Mouse (Mus musculus) frontal cortex, adult 2 months (tissue): ENCODE results near the gene Mvb12b. TPM values are rescaled to one million over a fixed set of nuclear protein-coding genes. Genes with fewer than 3 reads are reported as not detected.

Source experiments
- DNase-seq, 2 experiments: peaks; one replicate each; pipeline ENCODE4 v3.0.0; 2022; ENCODE audit warnings: low spot score in 1 of 2; ENCODE audit errors: extremely low spot score in 1 of 2
- polyA plus RNA-seq: library from polyadenylated mRNA; depleted of rRNA; stranded (reverse); fragments of >200 nt; gene quantifications from 2 replicates; pipeline ENCODE4 v1.2.3, GENCODE M21; 2012

The Mvb12b gene
- polyA plus RNA-seq, 1 experiment, result 78.7 TPM

GRCm38 (mm10) chr2:33886386-33887327 is 1.1 kb downstream of the Mvb12b start:
- DNase-seq, result peak in 1 of 2 experiments; percentile 42

- no peak for DNase-seq
Measured at GRCm38 (mm10) chr2:33885264-33885651, 2.5 kb downstream of the Mvb12b start.

DNA sequence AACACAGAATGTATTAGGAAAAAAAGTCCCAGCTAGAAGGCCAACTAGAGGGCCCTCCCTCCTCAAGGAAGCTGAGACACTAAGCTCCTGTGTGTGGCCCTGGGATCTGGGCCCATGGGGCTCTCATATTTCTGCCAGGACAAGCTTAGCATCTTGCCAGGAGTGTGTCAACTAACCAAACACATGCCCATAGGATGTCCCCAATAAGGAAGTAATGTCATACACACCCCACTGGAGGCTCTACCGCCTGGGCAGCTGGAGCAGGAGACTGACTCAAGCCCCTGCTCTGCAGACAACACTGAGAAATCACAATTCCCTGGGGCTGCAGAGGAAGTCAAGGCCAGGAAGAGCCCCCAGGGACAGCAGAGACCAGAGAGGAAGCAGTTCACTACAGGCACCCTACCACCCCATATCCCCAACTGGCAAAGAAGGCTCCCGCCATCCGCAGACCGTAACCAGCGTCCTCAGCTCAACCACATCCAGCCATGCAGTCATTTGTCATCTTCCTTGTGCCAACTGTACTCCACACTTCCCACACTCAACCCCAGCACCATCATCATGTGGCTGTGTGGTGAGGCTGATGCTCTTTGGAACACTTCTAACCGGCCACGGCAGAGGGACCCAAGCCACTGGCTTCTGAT is 3.0 kb downstream of the Mvb12b start:
- peak in 1 of 2 experiments; percentile 52 for DNase-seq

DNA sequence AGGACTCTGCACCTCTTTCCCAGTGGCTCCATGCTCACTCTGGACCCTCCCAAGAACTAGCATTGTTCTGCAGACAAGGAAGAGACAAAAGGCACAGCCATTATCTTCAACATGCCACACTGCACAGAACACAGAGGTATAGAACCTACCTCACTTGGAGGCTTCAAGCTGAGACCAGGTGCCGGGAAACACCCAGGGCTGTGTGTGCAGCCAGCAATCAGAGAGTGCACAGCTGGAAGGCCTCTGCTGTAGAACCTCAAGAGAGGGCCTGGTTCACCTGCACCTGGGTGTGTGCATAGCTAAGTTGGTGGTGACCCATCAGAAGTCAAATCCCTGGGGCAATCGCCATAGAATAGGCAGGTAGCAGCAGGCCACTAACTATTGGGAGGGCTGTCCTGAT is 8.5 kb downstream of the Mvb12b start:
- DNase-seq, result no peak

DNA sequence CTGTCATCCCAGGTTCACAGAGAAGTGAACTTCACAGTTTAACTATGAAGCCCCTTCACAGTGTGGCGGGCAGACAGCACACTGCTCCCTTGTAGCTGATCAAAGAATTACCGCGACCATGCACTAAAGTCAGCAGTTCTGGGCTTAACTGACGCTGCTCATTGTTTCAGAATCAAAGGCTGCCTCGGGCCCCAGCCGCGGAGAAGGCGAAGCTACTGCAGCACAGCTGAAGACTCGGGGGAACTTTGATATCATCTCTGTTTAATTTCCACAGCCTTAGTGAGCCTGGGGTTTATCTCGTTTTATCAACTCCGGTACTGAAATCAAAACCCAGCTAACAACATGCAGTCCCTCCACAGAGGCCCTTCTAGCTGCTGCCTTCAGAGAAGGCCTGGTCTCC is 9.3 kb downstream of the Mvb12b start:
- DNase-seq, result no peak

DNA sequence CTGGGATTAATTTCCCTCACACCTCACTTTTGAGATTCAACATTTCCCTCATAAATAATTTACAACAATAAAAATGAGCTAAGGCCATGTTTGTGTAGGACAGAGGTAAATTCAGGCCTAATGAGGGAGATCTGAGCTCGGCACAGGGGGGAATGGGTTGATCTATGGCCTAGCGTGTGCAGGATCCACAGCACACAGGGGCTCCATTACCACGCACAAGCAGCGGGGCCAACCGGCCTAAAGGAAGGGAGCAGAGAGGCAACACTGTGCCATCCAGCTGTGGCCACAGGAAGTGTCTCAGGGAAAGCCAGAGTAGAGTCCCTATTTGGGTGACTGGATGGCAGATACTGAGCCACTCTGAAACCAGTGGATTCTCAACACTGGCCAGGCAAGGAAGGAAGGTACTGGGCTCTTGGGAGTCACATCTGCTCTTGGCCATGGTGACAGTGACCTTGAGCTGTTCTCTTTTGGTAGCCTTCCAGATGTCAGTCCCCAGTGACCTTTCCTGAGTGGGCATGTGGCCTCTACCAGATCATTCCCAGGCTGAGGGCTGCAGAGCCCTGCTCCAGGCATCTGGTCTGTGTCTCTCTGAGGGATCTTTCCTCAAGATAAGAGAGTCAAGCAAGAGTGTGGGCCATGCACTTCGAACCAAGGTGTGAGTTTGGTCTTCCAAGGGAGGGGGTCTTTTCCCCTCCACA is 9.9 kb downstream of the Mvb12b start:
- DNase-seq, result no peak

DNA sequence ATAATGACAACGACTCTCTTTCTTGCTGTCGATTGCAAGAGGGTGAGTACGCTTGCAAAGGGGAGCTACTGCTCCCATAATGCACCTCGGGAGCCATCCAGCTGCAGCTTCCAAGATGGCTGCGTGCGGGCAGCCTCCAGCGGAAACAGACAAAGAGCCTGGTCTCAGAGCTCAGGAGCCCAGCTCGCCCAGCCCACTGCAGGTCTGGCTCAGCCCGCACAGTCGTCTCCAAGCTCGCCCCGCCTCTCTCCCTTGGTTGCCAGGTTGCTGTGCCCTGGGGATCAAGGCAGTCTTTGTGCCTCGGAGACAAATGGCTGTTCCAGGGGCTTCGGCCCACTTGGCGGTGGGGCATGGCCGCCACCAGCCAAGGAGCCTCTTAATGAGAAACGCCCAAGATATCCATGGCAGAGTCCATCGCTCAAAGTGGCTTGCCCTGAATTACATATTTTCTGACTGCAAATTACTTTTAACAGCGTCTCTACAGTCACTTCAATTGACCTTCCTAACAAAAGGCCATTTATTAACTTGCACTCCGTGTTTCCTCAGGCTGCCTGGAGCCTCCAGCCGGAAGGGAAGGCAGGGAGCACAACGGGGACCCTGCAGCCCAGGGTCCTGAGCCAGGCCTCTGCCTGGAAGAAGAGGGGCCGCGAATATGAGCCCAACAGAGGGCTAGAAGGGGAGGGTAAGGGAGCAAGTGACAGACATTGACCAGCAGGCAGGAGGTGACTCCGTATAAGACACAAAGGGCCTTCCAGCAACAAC is 11.0 kb downstream of the Mvb12b start:
- DNase-seq, result peak; percentile 64 to 79

DNA sequence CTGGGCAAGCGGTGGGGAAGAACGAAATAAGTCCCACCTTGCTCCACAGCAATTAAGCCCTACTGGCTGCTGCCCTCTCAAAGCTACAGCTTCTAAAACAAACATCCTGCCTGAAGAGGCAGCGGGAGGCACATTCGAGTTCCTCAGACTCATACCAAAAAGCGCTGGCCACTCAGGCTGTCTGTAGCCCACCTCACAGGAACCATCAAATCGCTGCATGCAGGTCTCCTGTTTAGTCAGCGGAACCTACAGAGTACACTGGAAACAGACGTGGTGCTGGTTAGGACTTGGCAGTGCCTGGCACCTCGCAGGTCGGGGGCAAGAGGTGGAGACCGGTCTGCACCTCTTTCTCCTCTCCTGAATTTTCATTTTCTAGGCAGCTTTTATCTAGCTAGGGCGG is 12.2 kb downstream of the Mvb12b start:
- DNase-seq, result no peak

GRCm38 (mm10) chr2:33874856-33875576 is 12.7 kb downstream of the Mvb12b start:
- no peak for DNase-seq

DNA sequence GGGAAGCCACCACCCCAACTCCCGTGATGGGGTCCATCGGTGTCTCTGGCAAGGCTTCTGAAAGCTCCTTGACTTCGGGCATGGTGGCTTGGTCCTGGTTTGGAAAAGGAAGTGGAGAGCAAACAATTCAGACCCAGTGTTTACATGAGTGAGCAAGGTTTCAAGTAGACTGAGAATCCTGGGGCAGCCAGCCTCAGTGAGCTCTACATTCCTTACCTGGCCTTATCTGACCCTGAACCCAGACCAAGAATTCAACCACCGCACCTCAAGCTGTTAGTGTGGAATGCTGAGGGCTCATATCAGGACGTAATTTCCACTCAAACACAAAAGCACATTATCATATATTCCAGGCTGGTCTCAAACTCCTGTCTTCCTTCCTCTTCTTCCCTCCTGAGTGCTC is 13.4 kb downstream of the Mvb12b start:
- DNase-seq, result no peak

GRCm38 (mm10) chr2:33873501-33873900 is 14.2 kb downstream of the Mvb12b start:
- no peak for DNase-seq

DNA sequence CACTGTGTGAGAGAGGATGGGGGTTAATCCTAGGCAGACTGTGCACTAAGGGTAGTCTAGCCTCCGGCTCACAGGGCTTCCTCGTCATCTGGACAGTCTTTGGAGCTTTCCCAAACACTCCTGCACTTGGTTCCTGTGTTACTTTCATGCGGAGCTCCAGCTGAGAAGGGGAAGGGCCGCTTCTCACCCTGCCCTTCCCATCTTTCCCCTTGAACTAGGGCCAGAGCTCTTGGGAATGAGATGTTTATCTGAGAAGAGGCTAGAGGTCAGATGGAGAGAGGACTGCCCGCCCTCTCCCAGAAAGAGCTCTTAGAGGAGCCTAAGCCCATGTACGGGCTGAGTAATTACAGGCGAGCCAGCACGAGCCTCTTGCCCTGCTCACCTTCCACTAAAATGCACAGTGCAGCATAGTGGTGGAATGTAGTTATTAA is 14.9 kb downstream of the Mvb12b start:
- no peak for DNase-seq

DNA sequence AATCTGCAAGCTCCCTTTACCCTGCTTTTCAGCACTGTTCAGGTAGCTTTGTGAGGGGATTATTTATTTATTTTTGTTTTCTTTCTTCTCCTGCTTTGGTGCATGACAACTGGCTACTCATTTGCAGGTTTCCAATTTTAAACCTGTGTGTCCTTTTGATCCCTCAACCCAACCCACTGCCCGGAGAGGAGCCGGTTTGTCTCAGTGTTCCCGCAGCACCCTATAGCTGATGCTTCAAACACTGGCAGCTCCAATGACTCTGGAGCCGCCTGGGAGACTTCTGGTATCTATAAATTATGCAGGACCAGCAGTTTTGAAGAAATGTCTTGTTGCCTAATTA is 16.6 kb downstream of the Mvb12b start:
- DNase-seq, result no peak

- DNase-seq, result peak in 1 of 2 experiments; percentile 27
Measured at GRCm38 (mm10) chr2:33870369-33871180, 17.2 kb downstream of the Mvb12b start.

DNA sequence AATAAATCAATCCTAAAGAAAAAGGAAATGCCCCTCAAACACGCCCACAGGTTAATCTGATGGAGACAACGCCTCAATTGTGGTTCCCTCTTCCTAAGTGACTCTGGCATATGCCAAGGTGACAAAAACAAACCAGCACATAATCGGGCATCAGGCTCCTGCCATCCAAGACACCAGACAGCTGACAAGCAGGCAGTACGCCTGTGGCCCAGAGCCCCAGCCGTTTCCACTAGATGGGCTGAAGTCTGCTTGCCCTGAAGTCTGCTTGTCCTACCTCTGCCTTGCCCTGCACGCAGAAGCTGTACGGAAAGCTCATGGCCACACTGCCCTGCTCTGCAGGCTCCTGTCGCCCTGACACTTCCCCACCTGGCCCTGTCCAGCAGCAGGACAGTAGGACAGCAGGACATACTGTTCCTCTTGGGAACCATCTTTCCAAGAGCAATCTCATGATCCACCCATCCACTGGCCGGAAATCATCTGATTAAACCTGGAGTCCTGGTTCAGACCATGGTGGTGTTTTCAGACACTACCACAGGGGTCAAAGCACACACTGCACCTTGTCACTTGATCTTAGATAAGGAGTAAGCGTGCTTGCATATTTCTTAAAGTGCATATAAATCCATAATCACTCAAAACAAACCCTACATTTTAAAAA is 17.9 kb downstream of the Mvb12b start:
- no peak for DNase-seq

GRCm38 (mm10) chr2:33868996-33869688 is 18.6 kb downstream of the Mvb12b start:
- DNase-seq, result no peak

GRCm38 (mm10) chr2:33868322-33868721 is 19.4 kb downstream of the Mvb12b start:
- no peak for DNase-seq

GRCm38 (mm10) chr2:33856746-33857145 is 31.0 kb downstream of the Mvb12b start:
- no peak for DNase-seq
